Mouse (Mus musculus): Measurements from ENCODE around the gene Aco2.

Aco2 gene

DNA sequence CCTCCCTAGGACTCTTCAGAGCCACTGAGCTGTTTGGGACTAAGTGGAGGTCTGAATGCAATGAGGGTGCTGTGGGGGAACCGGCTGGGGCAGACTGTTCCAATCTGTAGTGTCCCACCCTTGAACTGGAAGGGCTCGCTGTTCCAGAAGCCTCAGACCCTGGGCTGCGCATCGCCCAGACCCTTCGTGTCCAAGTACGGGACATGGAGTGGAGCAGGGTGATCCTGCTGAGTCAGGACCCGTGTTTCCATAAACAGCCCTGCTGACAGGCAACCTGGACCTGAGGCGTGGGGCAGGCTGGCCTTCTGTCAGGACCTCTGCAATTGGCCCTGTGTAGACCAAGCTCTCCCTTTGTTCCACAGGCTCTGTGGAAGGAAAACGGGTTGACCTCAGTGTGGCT is 25.4 kb upstream of the Aco2 start:
- DNase-seq, result peak; percentile 94

- DNase-seq, result peak; percentile 92
Measured at GRCm38 (mm10) chr15:81847161-81847560, 24.9 kb upstream of the Aco2 start.

DNA sequence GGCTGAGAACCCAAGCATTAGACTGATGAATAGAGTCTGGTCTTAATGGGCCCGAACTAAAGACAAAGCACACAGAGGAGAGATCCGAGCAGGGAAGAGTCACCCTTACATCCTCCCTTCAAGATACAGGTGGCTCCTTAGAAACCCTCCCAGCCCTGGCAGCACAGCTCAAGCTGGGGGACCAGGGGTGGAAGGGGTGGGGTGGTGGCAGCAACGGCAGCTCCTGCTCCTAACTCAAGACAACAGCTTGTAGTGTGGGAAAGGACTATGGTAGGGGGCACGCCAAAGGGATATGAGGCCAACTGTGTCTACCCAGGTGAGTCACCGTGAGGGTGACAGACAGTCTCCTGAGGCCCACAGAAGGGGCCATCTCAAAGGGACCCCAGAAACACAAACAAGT is 24.2 kb upstream of the Aco2 start:
- peak; percentile 93 for DNase-seq

DNA sequence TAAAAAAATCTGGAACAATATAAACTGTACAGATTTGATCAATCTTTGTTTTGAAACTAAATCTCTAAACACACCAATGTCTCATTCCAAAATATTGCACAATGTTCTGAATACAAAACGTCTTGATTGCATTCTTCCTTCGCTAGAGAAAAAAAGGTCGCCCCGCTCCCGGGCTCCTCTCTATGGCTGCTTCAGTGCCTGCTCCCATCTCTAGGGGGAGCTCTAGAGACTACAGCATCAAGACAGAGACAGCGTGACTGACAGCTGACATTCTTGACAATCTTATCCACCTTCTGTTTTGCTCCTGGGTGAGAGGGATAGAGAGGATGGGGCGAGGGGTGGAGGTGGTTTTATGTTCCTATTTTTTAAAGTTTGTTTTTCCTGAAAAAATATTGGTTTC is 23.8 kb upstream of the Aco2 start:
- peak; percentile 95 for DNase-seq

DNA sequence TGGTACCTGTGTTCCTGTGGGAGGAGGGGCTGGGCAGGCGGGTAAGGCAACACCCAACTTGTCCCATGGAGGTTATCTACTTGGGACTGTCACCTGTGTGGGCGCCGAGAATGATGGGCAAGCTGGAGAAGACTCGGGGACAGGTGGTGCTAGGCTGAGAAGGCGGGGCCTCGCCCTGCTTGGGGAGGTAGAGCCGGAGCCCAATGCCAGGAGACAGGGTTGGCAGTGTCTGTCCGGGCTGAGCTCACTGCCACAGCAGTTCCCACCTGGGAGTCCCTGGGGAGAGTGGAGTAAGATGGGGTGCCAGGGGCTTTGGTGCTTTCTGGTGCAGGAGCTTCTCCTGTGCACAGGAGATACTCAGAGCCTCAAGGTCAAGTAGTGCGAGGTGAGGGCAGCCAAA is 23.0 kb upstream of the Aco2 start:
- peak; percentile 95 for DNase-seq

DNA sequence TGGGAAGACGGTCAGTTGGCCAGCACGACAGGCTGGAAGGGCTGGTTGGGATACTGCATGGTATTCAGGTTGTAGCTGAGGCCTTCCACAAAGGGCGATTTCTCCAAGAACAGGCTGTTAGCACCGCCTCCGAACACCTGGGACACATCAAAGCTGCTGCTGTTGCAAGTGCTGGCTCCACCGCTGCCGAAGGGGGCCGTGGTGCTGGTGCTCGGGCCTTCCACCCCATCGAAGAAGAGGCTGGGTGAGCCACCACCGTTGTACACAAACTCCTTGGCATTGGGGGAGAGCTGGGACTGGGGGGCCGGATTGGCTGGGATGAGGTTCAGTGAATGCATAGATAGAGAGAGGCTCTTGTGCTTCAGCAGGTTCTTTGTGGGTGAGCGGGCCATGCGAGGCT is 21.4 kb upstream of the Aco2 start:
- DNase-seq, result peak; percentile 91

DNA sequence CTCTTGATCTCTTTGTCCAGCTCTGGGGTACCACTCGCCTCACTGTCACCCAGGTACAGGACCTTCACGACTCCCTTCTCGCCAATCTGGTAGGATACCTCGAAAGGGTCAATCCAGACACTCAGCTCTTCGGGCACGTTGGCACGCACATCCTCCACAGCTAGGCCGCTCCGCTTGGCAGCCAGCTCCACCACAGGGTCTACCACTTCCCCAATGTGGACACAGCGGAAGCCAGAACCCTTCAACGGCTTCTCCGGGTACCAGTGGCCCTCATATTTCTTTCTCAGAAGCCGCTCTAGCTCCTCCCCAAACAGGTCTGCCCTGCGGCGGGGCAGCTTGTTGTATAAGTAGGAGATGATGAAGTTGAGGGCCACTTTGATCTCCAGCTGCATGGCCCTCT is 20.7 kb upstream of the Aco2 start:
- DNase-seq, result peak; percentile 95

DNA sequence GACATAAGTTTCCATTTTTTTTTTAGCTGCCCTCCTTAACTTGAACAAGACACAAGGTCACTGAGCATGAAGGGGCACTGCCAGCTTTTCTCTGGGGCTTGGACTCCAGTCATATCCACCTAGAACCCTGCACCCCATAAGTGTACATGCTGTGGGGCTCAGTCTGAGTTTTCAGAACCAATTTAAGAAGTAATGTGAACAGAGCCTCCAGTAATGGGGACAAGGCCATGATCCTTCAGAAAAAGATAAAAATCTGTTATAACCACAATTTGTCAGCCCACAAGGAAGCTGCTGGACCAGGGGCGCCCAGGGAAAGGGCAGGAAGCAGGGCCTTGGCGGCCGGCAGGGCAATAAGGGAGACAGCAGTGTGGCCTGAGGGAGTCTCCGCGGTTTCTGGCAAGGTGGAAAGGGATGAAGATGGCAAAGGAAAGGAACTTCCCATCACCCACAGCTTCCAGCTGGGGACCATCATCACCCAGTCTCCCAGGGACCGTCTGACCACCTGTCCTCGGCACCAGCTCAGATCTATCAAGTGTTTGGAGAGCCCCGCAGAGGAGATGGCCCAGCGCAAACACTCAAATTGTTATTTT is 19.6 kb upstream of the Aco2 start:
- DNase-seq, result peak; percentile 93

- DNase-seq, result no peak
Measured at GRCm38 (mm10) chr15:81853081-81853480, 19.0 kb upstream of the Aco2 start.

- DNase-seq, result peak; percentile 99
Measured at GRCm38 (mm10) chr15:81856030-81856790, 15.9 kb upstream of the Aco2 start.

DNA sequence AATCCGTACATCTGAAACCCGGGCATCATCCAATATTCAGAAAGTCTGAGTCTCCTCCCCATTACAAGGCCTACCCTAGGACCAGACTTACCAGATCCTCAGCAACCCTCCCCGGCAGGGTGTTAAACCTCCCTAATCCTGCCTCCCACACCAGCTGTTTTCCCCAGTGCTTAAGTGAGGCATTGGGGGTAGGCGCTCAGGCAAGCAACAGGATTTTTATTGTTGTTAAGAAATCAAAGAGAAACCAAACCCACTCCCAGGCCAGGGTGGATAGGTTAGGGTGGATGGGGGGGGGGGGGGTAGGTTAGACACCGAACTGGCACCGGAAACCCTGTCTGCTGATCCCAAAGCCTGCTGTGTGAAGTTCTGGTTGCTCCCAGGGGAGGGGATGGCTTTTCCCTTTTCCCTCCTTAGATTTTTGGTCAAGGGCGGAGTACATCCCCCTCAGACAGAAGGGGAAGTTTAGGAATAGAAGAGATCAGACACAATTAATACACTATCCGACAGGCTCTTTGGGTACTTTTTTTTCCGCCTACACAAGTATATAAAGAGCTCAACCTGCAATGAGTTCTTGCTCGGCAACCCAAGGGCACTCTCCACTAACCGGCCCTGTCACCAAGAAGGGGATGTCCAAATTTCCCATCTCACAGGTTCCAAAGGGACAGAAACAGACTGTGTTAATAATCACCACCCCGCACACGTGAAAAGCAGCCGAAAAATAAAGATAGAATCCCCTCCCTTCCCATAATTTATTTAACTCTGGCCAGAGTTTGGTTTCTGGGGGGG is 15.0 kb upstream of the Aco2 start:
- peak; percentile 96 for DNase-seq

- no peak for DNase-seq
Measured at GRCm38 (mm10) chr15:81857724-81858116, 14.4 kb upstream of the Aco2 start.

DNA sequence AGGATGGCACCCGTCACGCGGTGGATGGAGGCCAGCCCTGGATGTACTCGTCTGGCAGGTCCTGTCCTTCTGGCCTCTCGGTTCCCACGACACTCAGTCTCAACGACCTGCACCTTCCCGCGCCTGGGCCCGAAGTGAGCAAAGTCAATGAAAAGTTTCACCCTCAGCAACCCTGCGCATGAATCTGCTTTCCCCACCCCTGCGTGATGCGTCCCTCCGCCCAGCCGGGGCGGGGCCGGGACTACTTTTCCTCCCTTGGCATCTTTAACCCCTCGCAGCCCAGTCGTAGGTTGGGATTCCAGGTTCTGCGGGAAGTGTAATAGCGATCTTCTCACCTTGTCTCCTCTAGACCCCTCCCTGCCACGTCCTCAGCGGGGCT is 14.0 kb upstream of the Aco2 start:
- DNase-seq, result peak; percentile 99

GRCm38 (mm10) chr15:81858517-81859329 is 13.4 kb upstream of the Aco2 start, which contains the start of gene Tob2:
Tob2 (minus strand) TSS chr15:81858796.
- DNase-seq, result peak; percentile 98

- peak; percentile 100 for DNase-seq
Measured at GRCm38 (mm10) chr15:81859330-81860255, 12.5 kb upstream of the Aco2 start.

GRCm38 (mm10) chr15:81860471-81861135 is 11.5 kb upstream of the Aco2 start:
- DNase-seq, result peak; percentile 97

- DNase-seq, result no peak
Measured at GRCm38 (mm10) chr15:81864238-81864637, 7.9 kb upstream of the Aco2 start.

GRCm38 (mm10) chr15:81869985-81870384 is 2.1 kb upstream of the Aco2 start:
- no peak for DNase-seq

DNA sequence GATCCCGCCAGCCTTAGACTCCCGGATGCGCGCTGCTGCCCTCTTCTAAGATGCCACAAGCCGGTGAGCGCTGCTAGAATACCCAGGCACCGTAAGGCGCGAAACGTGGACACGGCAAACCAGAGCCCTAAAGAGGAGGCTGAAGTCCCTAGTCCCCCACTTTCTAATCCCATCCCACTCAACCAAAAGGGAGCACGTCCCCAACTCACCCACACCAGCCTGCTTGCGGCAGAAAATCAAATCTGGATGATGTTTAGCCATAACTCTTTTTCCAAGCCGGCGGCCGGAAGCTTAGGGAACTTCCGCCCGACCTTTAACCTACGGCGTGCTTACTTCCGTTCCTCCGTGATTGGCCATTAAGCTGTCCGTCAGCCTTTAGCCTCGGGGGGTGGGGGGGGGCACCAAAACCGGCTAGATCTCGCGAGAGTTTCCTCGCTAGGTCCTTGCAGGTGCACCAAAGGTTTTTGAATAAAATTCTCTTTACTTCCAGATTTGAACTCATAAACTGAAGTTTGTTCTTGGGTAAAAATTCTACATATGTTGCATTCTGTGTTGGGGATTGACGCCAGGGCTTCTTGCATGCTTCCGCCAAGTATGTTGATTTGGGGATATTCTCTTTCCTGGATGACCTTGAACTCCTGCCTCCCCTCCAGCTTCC is 376 bp upstream of the Aco2 start, which contains the start of gene Phf5a:
Gene Phf5a, minus strand, starts transcription at position 308 of the 658 bp plus-strand sequence.
- peak; percentile 99 for DNase-seq
